Mouse (Mus musculus): Measurements from ENCODE around the gene Alg14. TPM values are rescaled to one million over a fixed set of nuclear protein-coding genes. Genes with fewer than 3 reads are reported as not detected.
A peak's percentile ranks its signal among the peaks of the same experiment; 100 is the strongest.

Alg14 gene
- polyA plus RNA-seq, 1 experiment from 2014 or later = 17.7 TPM

DNA sequence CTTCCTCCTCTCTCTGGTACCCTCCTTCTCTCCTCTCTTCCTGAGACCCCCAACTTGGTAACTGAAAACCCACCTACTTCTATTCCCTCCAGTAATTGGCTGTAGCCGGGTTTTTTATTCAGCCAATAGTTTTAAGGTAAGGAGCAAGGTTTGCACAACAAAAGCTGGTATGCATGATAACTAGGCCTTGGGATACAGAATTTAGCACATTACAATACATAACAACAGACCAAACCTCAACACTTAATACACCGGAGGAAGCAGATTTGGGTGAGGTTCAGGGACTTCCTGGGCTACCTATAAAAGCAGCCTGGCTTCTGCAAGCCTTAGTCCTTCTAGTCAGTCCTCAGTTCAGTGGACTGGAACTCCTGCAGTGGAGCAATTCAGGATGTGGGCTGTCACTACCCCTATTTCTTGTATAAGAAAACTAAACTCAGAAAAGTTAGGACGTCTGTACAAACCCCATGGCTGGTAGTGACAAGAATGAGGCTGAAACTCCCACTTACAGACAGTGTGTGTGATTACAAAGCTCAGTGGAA, 96.0 kb downstream of the Alg14 start:
- no peaks in the 10 kb centered on the region for H3K36me3 ChIP-seq
- peaks cover 31% of the 10 kb centered on the region for H3K4me1 ChIP-seq (replicated peaks)
- no peaks in the 10 kb centered on the region for H3K9me3 ChIP-seq (replicated peaks)
- DNase-seq = no peak
- H3K4me3 ChIP-seq (replicated peaks) = no peak overlapping the region
- WGBS (ENCODE audit: insufficient replicate concordance) = 63% methylated on average over 3 of the region's 3 CpGs
- no peak for ATAC-seq (ENCODE audit: low read depth)
- H3K4me2 ChIP-seq = no peak overlapping the region
- no peak overlapping the region for H3K9ac ChIP-seq
- no peaks in the 10 kb centered on the region for H3K27me3 ChIP-seq
- no peak overlapping the region for H3K27ac ChIP-seq

DNA sequence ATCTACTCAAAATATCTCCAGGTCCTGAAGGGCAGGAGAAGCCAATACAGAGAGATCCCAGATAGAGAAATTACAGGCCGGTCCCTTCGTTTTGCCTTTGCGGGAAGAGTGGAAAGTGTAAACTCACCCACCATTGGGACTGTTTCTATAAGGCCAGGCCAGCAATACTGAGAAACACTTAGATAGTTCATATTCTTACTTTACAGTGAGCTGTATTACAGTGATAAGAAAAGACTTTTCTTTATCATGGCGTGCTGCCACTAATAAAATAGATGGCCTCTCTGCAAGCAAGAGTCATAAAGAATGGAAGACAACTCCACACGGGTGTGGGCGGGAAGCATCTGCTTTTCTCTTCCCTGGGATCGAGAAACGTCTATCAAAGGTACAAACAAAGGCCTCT, 97.8 kb downstream of the Alg14 start:
- no peaks in the 10 kb centered on the region for H3K36me3 ChIP-seq
- no peak overlapping the region for H3K4me2 ChIP-seq
- no peak for DNase-seq
- no peaks in the 10 kb centered on the region for H3K27me3 ChIP-seq
- 46% methylated on average over 8 of the region's 8 CpGs for WGBS (ENCODE audit: insufficient replicate concordance)
- ATAC-seq (ENCODE audit: low read depth) = peak; percentile 71
- H3K4me3 ChIP-seq (replicated peaks) = no peak overlapping the region
- no peak overlapping the region for H3K9ac ChIP-seq
- peaks cover 34% of the 10 kb centered on the region for H3K4me1 ChIP-seq (replicated peaks)
- no peak overlapping the region for H3K27ac ChIP-seq
- no peaks in the 10 kb centered on the region for H3K9me3 ChIP-seq (replicated peaks)

DNA sequence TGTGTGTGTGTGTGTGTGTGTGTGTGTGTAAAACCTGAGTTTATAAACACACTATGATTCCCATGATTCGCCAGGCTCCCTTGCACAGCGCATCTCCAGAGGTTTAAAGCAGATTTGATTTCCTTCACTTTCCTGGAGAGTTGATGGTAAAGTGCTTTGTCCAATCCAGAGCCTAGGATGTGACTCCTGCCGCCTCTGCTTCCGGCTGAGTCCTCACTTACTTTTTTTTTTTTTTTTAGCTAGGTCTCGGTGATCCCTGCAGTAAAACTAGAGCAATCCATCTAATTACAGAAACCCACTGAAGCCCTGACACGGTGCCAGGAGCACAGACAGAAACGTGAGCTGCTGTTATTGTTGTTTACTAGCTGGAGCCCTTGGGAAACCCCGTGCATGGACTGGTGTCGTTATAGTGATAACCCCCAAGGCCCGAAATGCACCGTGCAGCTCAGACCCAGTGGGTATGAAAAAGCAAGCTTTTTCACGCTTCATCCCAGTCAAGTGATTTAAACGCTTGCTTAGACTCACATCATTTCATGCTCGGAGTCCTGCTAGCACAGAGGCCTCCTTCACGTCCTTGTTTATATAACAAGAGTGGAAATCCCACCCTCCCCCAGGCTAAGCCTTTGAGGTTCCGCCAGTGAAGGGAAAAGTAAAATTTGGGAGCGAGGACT, 98.4 kb downstream of the Alg14 start:
- no peak overlapping the region for H3K9ac ChIP-seq
- no peaks in the 10 kb centered on the region for H3K36me3 ChIP-seq
- ATAC-seq (ENCODE audit: low read depth) = no peak
- H3K9me3 ChIP-seq (replicated peaks) = no peaks in the 10 kb centered on the region
- H3K27me3 ChIP-seq = no peaks in the 10 kb centered on the region
- no peak overlapping the region for H3K4me2 ChIP-seq
- peak overlapping the region; percentile 3; the same call in 1 of the 2 replicates for H3K27ac ChIP-seq
- WGBS (ENCODE audit: insufficient replicate concordance) = 59% methylated on average over 17 of the region's 17 CpGs
- H3K4me1 ChIP-seq (replicated peaks) = peaks cover 34% of the 10 kb centered on the region
- no peak overlapping the region for H3K4me3 ChIP-seq (replicated peaks)
- DNase-seq = no peak

DNA sequence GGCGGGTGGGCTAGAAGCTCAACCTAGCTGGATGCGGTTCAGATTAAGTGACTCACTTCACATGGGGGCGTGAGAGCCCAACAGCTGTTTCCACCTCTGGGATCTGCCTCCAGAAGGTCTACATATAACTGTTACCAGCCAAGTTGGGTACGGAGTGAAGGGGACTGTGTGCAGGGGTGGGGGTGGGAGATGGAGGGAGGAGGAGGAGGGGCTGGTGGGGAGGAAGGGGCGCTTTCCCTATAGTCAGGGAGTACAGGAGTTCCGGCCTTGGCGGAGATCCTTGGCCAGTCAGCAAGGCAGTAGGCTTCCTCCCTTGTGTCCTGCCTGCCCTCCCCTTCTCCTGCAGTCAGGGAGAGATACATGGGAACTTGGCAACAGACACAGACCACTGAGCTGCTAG, 99.2 kb downstream of the Alg14 start:
- Histone ChIP-seq H3K4me1 (replicated peaks) (peaks cover 34% of the 10 kb centered on the region), H3K4me2 (no peak overlapping the region), H3K27ac (no peak overlapping the region), H3K9ac (no peak overlapping the region), H3K36me3 (no peaks in the 10 kb centered on the region), H3K4me3 (replicated peaks) (no peak overlapping the region), H3K27me3 (no peaks in the 10 kb centered on the region), H3K9me3 (replicated peaks) (no peaks in the 10 kb centered on the region)
- WGBS (ENCODE audit: insufficient replicate concordance) = 60% methylated on average over 7 of the region's 7 CpGs
- DNase-seq (no peak), ATAC-seq (ENCODE audit: low read depth) (no peak; the same call in 1 of the 2 replicates)

DNA sequence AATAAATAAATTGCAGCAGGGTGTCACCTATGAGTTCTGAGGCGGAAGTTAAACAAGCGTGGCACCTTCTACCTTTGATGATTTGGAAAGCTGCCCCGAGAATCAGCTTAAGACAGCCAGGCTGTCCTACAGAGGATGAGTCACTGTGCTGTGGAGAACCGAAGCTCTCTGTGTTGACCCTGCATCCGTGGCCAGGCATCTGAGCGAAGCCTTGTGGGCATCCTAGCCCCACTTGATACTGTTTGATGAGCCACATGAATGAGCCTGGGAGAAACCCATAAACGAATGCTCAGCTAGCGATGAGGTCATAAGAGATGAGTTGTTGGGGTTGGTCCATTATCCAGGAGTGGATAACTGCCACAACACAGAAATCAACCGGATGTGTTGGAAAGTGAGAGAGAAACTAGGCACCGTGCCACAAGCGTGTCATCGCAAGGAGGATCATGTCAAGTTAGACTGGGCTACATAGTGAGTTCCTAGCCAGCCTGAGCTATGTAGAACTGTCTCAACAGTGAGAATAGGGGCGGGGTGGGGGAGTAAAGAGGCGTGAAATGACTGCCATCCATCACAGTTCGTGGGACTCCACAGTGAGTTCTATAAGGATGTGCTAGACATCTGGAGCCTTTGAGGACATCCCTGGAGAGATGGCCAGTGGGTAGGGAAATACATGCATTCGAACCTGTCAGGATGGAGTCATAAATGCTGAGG, 104.2 kb downstream of the Alg14 start:
- H3K4me1 ChIP-seq (replicated peaks) = peaks cover 15% of the 10 kb centered on the region
- WGBS (ENCODE audit: insufficient replicate concordance) = 72% methylated on average over 16 of the region's 16 CpGs
- ATAC-seq (ENCODE audit: low read depth) = no peak

DNA sequence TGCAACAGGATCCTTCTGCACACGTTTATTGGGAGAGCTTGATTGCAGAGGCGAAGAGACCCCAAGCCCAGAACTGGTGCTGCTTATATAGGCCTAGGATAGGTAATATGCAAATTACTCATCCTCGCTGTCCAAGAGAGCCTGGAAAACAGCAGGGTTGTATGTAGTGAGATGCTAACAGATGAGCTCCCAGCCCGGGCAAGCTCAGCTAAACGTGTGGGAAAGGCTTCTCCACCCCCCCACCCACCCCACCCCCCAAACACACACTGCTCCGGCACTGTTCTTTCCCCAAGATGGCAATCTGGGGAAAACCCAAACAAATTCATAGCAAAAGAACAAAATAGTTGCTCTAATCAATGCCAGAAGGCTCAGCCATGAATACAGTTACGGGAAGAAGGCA, 105.0 kb downstream of the Alg14 start:
- Histone ChIP-seq H3K36me3 (no peaks in the 10 kb centered on the region), H3K27ac (no peak overlapping the region), H3K27me3 (no peaks in the 10 kb centered on the region), H3K4me1 (replicated peaks) (peaks cover 11% of the 10 kb centered on the region), H3K9ac (no peak overlapping the region), H3K4me3 (replicated peaks) (no peak overlapping the region), H3K9me3 (replicated peaks) (no peaks in the 10 kb centered on the region), H3K4me2 (no peak overlapping the region)
- DNase-seq = no peak
- 73% methylated on average over 7 of the region's 7 CpGs for WGBS (ENCODE audit: insufficient replicate concordance)
- ATAC-seq (ENCODE audit: low read depth) = no peak

More for the DNA sequence above, 104.2 kb downstream of the Alg14 start:
- no peak overlapping the region for H3K4me3 ChIP-seq (replicated peaks)
- no peak overlapping the region for H3K9ac ChIP-seq
- H3K27ac ChIP-seq = no peak overlapping the region
- no peaks in the 10 kb centered on the region for H3K27me3 ChIP-seq
- no peaks in the 10 kb centered on the region for H3K9me3 ChIP-seq (replicated peaks)
- DNase-seq = no peak
- no peaks in the 10 kb centered on the region for H3K36me3 ChIP-seq
- H3K4me2 ChIP-seq = no peak overlapping the region

DNA sequence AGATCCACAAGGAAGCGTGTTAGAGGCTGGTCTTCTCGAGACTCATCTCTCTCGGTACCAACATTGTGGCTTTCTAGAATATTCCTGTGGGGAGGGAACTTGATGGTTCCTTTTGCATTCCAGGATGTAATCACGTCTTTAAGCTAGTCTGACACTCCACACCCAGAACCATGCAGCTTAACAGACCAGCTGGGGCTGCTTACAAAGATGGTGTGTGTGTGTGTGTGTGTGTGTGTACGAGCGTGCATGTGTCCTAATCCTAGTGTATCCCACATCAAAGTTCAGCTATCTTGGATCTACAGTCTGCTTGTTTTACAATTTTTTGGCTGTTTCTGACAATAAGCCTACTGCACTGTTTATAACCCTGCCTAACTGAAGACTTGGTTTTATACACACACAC, 105.4 kb downstream of the Alg14 start:
- Histone ChIP-seq H3K27ac (no peak overlapping the region), H3K4me3 (replicated peaks) (no peak overlapping the region), H3K27me3 (no peaks in the 10 kb centered on the region), H3K36me3 (no peaks in the 10 kb centered on the region), H3K4me1 (replicated peaks) (peaks cover 8% of the 10 kb centered on the region), H3K9me3 (replicated peaks) (no peaks in the 10 kb centered on the region), H3K4me2 (no peak overlapping the region), H3K9ac (no peak overlapping the region)
- ATAC-seq (ENCODE audit: low read depth) (no peak), DNase-seq (no peak)
- WGBS (ENCODE audit: insufficient replicate concordance) = 71% methylated on average over 6 of the region's 6 CpGs

DNA sequence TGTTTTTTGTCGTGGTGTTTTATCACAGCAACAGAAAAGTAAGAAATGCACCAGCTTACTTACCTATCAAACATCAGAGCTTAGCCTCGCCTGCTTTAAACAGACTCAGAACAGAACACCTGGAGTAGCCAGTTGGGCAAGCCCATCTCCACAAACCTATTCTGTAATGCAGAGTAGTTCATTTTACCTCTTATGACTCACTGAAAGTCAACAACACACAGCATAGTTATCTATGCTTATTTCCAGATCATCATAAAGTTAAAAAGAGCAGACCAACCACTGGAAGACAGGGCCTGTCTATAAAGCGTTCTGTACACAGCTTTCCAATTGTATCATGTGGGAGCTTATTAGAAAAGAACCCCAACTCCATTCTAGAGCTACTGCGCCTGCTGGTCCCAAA, 109.8 kb downstream of the Alg14 start:
- ATAC-seq (ENCODE audit: low read depth) (no peak), DNase-seq (no peak)
- Histone ChIP-seq H3K4me2 (no peak overlapping the region), H3K36me3 (no peaks in the 10 kb centered on the region), H3K27me3 (no peaks in the 10 kb centered on the region), H3K9ac (no peak overlapping the region), H3K4me3 (replicated peaks) (no peak overlapping the region), H3K27ac (no peak overlapping the region), H3K4me1 (replicated peaks) (no peaks in the 10 kb centered on the region), H3K9me3 (replicated peaks) (no peaks in the 10 kb centered on the region)
- WGBS (ENCODE audit: insufficient replicate concordance) = 54% methylated on average over 4 of the region's 4 CpGs

DNA sequence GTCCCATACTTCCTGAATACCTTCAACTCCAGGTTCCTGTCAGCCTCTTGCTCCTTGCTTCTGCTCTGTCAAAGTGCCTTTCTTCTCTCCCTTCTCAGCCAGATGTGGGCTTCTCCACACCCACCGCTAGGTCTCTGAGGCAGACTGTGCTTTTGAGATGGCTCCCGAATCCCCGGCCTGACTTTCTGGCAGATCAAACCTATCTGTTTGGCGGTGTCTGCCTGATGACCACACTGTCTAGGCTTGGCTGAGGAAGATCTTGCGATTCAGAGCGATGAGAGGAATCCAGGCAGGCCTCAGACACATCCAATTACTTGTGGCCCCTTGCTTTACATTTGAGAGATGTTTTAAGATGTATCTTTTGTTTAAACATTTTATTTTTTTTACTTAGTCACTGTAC, 110.5 kb downstream of the Alg14 start:
- no peak overlapping the region for H3K4me2 ChIP-seq
- H3K9me3 ChIP-seq (replicated peaks) = no peaks in the 10 kb centered on the region
- no peaks in the 10 kb centered on the region for H3K36me3 ChIP-seq
- 70% methylated on average over 6 of the region's 6 CpGs for WGBS (ENCODE audit: insufficient replicate concordance)
- H3K27ac ChIP-seq = no peak overlapping the region
- no peaks in the 10 kb centered on the region for H3K4me1 ChIP-seq (replicated peaks)
- DNase-seq = no peak
- no peak overlapping the region for H3K4me3 ChIP-seq (replicated peaks)
- no peak for ATAC-seq (ENCODE audit: low read depth)
- H3K9ac ChIP-seq = no peak overlapping the region
- no peaks in the 10 kb centered on the region for H3K27me3 ChIP-seq

DNA sequence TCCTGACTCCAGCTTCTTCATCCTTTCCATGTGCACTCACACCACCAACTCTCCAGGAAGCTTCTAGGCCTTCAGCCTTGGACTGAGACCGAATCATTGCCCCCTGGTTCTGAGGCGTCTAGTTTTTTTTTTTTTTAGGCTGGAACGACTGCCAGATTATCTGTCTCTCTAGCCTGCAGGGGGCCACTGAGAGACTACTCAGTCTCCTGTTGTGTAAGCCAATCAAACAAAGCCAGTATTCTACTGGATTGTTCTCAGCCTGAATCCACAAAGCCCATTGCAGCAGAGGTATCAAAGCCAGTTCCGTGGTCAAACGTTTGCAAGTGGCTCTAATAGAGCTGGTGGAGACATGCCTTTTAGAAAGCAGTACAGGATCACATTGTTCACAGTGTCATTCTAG, 111.9 kb downstream of the Alg14 start:
- H3K4me3 ChIP-seq (replicated peaks) = no peak overlapping the region
- H3K4me1 ChIP-seq (replicated peaks) = no peaks in the 10 kb centered on the region
- H3K9ac ChIP-seq = no peak overlapping the region
- H3K4me2 ChIP-seq = no peak overlapping the region
- ATAC-seq (ENCODE audit: low read depth) = no peak
- H3K36me3 ChIP-seq = no peaks in the 10 kb centered on the region
- no peak for DNase-seq
- no peak overlapping the region for H3K27ac ChIP-seq
- no peaks in the 10 kb centered on the region for H3K27me3 ChIP-seq
- WGBS (ENCODE audit: insufficient replicate concordance) = 34% methylated on average over 5 of the region's 5 CpGs
- H3K9me3 ChIP-seq (replicated peaks) = no peaks in the 10 kb centered on the region

DNA sequence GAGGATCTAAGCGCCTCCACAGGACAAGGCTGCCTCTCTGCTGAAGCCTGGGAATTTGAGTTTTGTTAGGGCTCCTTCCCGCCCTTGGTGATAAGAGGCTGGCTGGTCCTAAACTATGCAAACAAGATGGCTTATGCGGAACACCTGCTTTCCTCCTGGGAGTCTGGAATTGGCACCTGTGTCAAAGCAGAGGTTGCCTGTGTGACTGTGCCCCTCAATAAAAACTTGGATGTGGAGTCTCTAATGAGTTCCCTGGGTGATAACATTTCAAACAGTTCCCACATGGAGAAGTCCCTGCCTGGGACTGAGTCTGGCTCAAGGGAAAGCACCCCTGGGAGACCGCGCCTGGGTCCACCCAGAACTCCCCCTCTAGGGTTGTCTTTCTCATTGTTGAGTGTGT, 113.5 kb downstream of the Alg14 start:
- Histone ChIP-seq H3K4me2 (no peak overlapping the region), H3K27ac (no peak overlapping the region), H3K4me1 (replicated peaks) (no peaks in the 10 kb centered on the region), H3K36me3 (no peaks in the 10 kb centered on the region), H3K9me3 (replicated peaks) (no peaks in the 10 kb centered on the region), H3K4me3 (replicated peaks) (no peak overlapping the region), H3K9ac (no peak overlapping the region), H3K27me3 (no peaks in the 10 kb centered on the region)
- WGBS (ENCODE audit: insufficient replicate concordance) = 69% methylated on average over 5 of the region's 5 CpGs
- DNase-seq (no peak), ATAC-seq (ENCODE audit: low read depth) (no peak)

DNA sequence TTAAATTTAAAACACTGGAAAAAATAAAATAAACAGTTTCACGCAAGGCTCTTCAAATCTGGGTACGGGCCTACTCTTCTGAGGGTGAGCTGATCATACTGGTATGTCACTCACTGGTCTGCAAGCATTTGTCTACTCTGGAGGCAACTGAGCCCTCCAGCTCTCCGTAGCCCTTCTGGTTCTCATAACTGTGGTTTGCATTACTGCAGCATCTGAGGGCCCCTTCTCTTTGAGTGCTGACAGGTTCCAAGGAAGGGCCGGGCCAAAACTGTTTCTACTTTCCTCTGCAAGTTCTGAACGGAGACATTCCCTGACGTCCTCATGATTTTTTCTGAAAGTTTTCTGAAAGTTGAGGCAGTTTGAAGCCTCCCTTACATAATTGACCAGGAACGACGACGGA, 115.8 kb downstream of the Alg14 start:
- Histone ChIP-seq H3K4me3 (replicated peaks) (no peak overlapping the region), H3K4me1 (replicated peaks) (no peaks in the 10 kb centered on the region), H3K27ac (no peak overlapping the region), H3K9ac (no peak overlapping the region), H3K4me2 (no peak overlapping the region), H3K27me3 (no peaks in the 10 kb centered on the region), H3K9me3 (replicated peaks) (no peaks in the 10 kb centered on the region), H3K36me3 (no peaks in the 10 kb centered on the region)
- no peak for DNase-seq
- 73% methylated on average over 9 of the region's 9 CpGs for WGBS (ENCODE audit: insufficient replicate concordance)
- no peak for ATAC-seq (ENCODE audit: low read depth)
